Mouse (Mus musculus) lung, embryonic 15.5 days (tissue): ENCODE results near the gene Ntrk2. TPM values are rescaled to one million over a fixed set of nuclear protein-coding genes. Genes with fewer than 3 reads are reported as not detected.

Source experiments
- ATAC-seq: fragments of 200-750 bp; cut with Nextera tagmentation; 2 replicates; pipeline ENCODE4 v1.8.0; 2017; ENCODE audit warnings: moderate number of reproducible peaks, borderline replicate concordance; ENCODE audit not compliant: low FRiP score, low TSS enrichment; ENCODE audit errors: extremely low read depth
- H3K27ac ChIP-seq: fragments of 300-500 bp; sonication (generic); 2 replicates; pipeline ENCODE4 v1.5.1; 2015; ENCODE audit warnings: moderate library complexity, mild to moderate bottlenecking, inconsistent platforms
- H3K27me3 ChIP-seq: fragments of 300-500 bp; sonication (generic); 2 replicates; pipeline ENCODE4 v1.6.1; 2015; ENCODE audit warnings: inconsistent platforms
- H3K36me3 ChIP-seq: fragments of 300-500 bp; sonication (generic); 2 replicates; pipeline ENCODE4 v1.6.1; 2015; ENCODE audit warnings: inconsistent platforms
- H3K4me1 ChIP-seq: fragments of 300-500 bp; sonication (generic); 2 replicates; pipeline ENCODE4 v1.6.1; 2015; ENCODE audit warnings: inconsistent platforms
- H3K4me2 ChIP-seq: fragments of 300-500 bp; sonication (generic); 2 replicates; pipeline ENCODE4 v1.6.1; 2015; ENCODE audit warnings: inconsistent platforms, mild to moderate bottlenecking, moderate library complexity
- H3K4me3 ChIP-seq: fragments of 300-500 bp; sonication (generic); 2 replicates; pipeline ENCODE4 v1.5.1; 2015; ENCODE audit warnings: mild to moderate bottlenecking, inconsistent platforms
- H3K9ac ChIP-seq: fragments of 300-500 bp; sonication (generic); 2 replicates; pipeline ENCODE4 v1.6.1; 2015; ENCODE audit warnings: inconsistent platforms
- H3K9me3 ChIP-seq: fragments of 300-500 bp; sonication (generic); 2 replicates; pipeline ENCODE4 v1.6.1; 2016; ENCODE audit warnings: inconsistent platforms
- WGBS: fragments of 180-500 bp; shearing (Covaris S2); methylation state at CpG from one replicate; pipeline ENCODE4 v1.1.7; 2015; 5-methylcytosine and 5-hydroxymethylcytosine counted together
- polyA plus RNA-seq: library from polyadenylated mRNA; unstranded; fragments of >200 nt; fragmentation: Nextera tagmentation; extraction: Ambion mirVana; gene quantifications from 2 replicates; pipeline ENCODE4 v1.2.1, GENCODE M21; 2015

Gene Ntrk2
- polyA plus RNA-seq, 1 experiment from 2014 or later: 3.8 TPM

DNA sequence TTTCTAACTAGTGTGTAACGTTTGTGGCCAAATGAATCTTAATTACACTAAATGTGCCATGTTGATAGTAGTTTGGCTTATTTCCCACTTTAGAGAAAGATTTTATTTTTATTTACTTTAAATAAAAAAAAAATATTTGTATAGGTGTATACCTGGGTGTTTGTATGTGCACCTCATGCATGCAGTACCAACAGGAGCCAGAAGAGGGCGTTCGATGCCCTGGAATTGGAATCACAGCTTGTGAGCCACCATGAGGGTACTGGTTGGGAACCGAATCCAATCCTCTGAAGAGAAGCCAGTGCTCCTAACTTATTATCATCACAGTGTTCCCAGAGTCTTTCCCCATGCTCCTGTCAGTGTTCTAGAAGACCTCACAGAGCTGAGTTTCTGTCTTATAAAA lies 42.2 kb downstream of the Ntrk2 start:
- no peaks in the 10 kb centered on the region for H3K36me3 ChIP-seq
- H3K4me2 ChIP-seq: no peak overlapping the region
- no peak overlapping the region for H3K9ac ChIP-seq
- ATAC-seq: no peak
- no peak overlapping the region for H3K4me3 ChIP-seq
- no peaks in the 10 kb centered on the region for H3K27me3 ChIP-seq
- H3K27ac ChIP-seq: no peak overlapping the region
- no peaks in the 10 kb centered on the region for H3K9me3 ChIP-seq
- H3K4me1 ChIP-seq: no peaks in the 10 kb centered on the region
- WGBS: 87% methylated on average over 4 of the region's 4 CpGs

DNA sequence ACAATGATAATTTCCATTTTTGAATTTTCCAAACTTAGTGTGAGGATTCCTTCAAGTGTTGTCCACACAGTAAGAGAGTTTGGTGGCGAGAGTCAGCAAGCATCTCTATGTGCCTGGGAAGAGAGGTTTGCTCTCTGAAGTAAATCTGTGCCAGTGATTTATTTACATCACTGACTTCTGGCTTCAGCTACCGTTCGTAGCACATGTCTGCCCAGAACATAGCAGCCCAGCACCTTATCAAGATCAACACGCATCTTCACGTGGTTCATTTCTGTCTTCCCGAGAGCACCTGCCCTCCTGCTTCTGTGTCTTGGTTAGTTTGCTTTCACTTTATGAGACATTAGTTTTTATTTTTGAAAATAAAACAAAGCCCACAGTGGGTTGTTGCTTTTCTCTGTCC lies 47.3 kb downstream of the Ntrk2 start:
- H3K9me3 ChIP-seq: no peaks in the 10 kb centered on the region
- no peaks in the 10 kb centered on the region for H3K36me3 ChIP-seq
- no peak overlapping the region for H3K4me3 ChIP-seq
- ATAC-seq: no peak
- H3K27me3 ChIP-seq: no peaks in the 10 kb centered on the region
- H3K4me2 ChIP-seq: no peak overlapping the region
- no peaks in the 10 kb centered on the region for H3K4me1 ChIP-seq
- WGBS: 60% methylated on average over 6 of the region's 6 CpGs
- H3K27ac ChIP-seq: no peak overlapping the region
- H3K9ac ChIP-seq: no peak overlapping the region

DNA sequence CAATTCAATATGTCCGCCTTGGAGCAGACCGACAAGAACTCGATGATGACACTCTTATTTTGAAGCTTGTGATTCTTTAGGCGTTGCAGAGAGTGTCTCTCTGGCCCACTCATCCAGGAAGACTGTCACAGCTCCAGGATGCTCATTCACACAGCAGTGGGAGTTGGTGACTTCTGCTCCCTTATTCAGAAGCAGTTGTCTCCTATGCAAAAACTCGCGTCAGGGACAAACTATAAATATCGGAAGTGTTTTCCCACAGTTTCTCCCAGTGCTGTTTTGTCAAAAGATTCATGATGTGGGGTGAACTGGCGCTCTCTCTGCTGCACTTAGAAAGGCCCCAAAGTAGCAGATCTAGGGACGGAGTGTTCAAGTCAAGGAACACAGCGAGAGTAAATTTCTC lies 59.9 kb downstream of the Ntrk2 start:
- no peaks in the 10 kb centered on the region for H3K27me3 ChIP-seq
- no peaks in the 10 kb centered on the region for H3K9me3 ChIP-seq
- no peaks in the 10 kb centered on the region for H3K36me3 ChIP-seq
- no peaks in the 10 kb centered on the region for H3K4me1 ChIP-seq
- H3K9ac ChIP-seq: no peak overlapping the region
- ATAC-seq: no peak
- H3K4me2 ChIP-seq: no peak overlapping the region
- no peak overlapping the region for H3K4me3 ChIP-seq
- WGBS: 86% methylated on average over 10 of the region's 10 CpGs
- H3K27ac ChIP-seq: no peak overlapping the region

DNA sequence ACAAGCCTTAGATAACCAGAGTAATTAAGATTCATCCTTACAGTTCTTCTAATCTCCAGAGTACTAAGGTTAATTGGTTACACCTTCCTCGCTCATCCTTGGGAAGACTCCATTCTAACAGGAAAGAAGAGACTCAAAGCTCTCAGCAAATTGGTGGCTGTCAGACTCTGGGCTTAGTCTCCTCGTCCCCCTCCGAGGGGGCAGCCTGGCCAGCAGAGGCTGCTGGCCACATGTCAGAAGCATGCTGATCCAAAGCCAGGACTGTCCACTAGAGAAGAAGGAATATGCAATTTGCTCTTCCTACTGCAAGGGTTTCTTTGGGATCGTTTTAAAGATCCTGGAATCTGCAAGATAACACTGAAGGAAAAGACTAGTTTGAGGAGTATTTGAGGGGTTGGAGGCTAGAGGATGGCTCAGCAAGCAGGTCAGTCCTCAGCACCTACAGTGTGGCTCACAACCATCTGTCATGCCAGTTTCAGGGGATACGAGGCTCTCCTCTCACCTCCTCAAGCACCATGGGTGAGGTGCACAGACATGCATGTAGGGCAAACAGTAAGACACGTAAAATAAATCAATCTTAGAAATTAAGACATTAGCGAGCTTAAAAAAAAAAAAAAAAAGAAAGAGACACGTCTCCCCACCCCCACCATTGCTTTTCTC lies 60.5 kb downstream of the Ntrk2 start:
- no peak overlapping the region for H3K9ac ChIP-seq
- WGBS: 67% methylated on average over 8 of the region's 8 CpGs
- no peaks in the 10 kb centered on the region for H3K27me3 ChIP-seq
- H3K4me1 ChIP-seq: no peaks in the 10 kb centered on the region
- no peaks in the 10 kb centered on the region for H3K36me3 ChIP-seq
- no peak overlapping the region for H3K4me3 ChIP-seq
- no peak overlapping the region for H3K27ac ChIP-seq
- ATAC-seq: no peak
- no peak overlapping the region for H3K4me2 ChIP-seq
- no peaks in the 10 kb centered on the region for H3K9me3 ChIP-seq

DNA sequence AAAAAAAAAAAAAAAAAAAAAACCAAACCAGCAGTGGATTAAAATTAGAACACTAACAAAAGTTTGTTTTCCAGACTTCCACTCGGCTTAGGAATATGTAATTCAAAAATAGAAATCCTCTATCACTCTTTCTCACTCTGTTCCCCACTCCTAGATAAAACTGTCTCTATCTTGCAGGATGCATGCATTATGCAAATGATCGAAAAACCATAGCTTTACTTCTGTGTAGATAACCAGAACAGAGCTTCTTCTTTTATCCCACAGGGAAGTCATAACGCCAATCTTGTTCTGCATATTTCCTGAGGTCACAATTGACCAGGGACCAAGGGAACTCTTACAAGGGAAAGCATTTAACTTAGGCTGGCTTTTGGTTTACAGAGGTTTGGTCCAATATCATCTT lies 76.1 kb downstream of the Ntrk2 start:
- no peaks in the 10 kb centered on the region for H3K36me3 ChIP-seq
- no peak overlapping the region for H3K4me3 ChIP-seq
- no peaks in the 10 kb centered on the region for H3K9me3 ChIP-seq
- ATAC-seq: no peak
- H3K27ac ChIP-seq: no peak overlapping the region
- no peak overlapping the region for H3K4me2 ChIP-seq
- no peak overlapping the region for H3K9ac ChIP-seq
- H3K4me1 ChIP-seq: no peaks in the 10 kb centered on the region
- H3K27me3 ChIP-seq: no peaks in the 10 kb centered on the region
- 69% methylated on average over 3 of the region's 3 CpGs for WGBS

DNA sequence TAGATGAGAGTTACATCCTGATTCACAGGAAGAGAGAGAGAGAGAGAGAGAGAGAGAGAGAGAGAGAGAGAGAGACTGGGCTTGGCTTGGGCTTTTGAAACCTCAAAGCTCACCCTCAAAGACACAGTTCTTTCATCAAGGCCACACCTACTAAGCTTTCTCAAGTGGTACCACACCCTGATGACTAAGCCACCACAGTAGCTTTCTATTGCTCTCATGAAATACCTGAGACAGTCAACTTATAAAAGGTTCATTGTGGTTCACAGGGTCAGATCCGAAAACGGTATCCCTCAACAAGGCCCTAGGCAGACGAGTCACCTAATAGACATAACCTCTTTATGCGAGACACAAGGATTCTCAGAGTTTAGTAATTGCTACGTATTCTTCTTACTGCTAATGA lies 76.5 kb downstream of the Ntrk2 start:
- Histone ChIP-seq H3K27ac (no peak overlapping the region), H3K9me3 (no peaks in the 10 kb centered on the region), H3K9ac (no peak overlapping the region), H3K4me3 (no peak overlapping the region), H3K4me2 (no peak overlapping the region), H3K27me3 (no peaks in the 10 kb centered on the region), H3K4me1 (no peaks in the 10 kb centered on the region), H3K36me3 (no peaks in the 10 kb centered on the region)
- no peak for ATAC-seq
- 80% methylated on average over 5 of the region's 5 CpGs for WGBS

DNA sequence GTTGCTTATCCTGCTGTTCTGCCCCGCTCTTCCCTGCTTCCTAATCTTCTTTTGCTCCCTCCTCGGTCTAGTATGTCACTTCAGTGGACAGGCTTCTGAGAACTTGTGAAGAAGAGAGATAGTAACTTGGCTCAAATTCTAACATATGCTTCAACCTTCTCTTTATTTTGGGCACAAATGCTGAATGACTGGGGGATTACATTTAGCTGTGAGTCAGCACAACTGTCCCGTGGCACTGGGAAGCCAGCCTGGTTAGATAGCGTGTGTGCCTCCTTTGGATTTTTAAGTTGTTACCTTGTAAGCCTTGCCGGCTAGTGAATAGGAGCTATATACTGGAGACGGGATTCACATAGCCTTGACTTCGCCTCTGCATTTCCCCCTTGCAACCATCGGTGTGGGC lies 79.7 kb downstream of the Ntrk2 start:
- H3K4me2 ChIP-seq: no peak overlapping the region
- H3K27ac ChIP-seq: no peak overlapping the region
- no peaks in the 10 kb centered on the region for H3K36me3 ChIP-seq
- no peaks in the 10 kb centered on the region for H3K27me3 ChIP-seq
- no peak overlapping the region for H3K4me3 ChIP-seq
- WGBS: 76% methylated on average over 8 of the region's 8 CpGs
- no peaks in the 10 kb centered on the region for H3K9me3 ChIP-seq
- no peak overlapping the region for H3K9ac ChIP-seq
- no peak for ATAC-seq
- H3K4me1 ChIP-seq: no peaks in the 10 kb centered on the region

DNA sequence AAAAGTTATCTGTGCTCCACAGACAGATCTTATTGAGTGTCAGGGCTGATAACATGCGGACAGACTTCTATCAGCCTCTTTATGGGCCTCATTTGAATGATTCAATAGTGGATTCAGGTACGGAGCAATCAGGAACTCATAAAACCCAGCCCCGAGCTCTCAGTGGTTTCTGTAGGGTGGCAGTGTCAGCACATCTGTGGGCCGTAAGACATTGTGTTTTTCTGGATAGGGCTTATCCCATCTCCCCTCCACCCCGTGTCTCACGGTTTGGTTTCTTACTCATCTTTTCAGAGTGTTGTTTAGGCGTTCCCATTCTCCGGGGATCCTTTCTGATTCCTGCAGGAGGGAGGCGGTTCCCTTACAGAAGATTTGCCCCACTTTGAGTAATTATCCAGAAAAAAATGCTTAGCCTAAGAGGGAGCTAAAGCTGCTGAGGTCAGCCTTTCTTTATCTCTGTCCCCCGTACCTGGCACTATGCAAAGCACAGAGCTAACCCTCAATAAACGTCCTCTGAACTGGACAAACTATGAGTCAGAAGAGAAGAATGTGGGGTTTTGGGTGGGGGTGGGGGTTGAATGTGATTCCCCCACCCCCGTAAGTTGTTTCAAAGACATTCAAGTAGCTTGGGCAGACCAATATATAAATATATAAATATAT lies 90.0 kb downstream of the Ntrk2 start:
- Histone ChIP-seq H3K4me1 (no peaks in the 10 kb centered on the region), H3K9me3 (no peaks in the 10 kb centered on the region), H3K27ac (no peak overlapping the region), H3K36me3 (no peaks in the 10 kb centered on the region), H3K9ac (no peak overlapping the region), H3K4me3 (no peak overlapping the region), H3K27me3 (no peaks in the 10 kb centered on the region), H3K4me2 (no peak overlapping the region)
- 64% methylated on average over 12 of the region's 12 CpGs for WGBS
- ATAC-seq: no peak

DNA sequence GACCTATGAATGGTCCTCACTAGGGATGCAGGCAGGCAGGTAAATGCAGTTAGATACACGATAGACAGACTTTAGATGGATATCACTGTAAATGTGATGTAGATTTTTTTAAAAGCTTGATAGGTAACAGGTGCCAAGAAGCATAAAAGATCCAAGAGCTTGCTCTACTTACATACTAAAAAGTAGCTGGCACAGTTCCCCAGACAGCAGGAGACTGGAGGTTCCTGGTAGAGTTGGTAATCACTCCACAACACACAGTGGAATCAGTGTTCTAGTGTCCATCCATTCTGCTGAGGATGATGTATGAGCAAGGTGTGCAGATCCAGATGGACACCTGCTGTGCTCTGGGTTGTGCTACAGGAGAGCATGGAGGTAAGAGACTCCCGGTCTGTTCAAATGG lies 93.0 kb downstream of the Ntrk2 start:
- Histone ChIP-seq H3K36me3 (no peaks in the 10 kb centered on the region), H3K9me3 (no peaks in the 10 kb centered on the region), H3K4me2 (no peak overlapping the region), H3K9ac (no peak overlapping the region), H3K27me3 (no peaks in the 10 kb centered on the region), H3K27ac (no peak overlapping the region), H3K4me1 (no peaks in the 10 kb centered on the region), H3K4me3 (no peak overlapping the region)
- WGBS: 76% methylated on average over 2 of the region's 2 CpGs
- no peak for ATAC-seq

DNA sequence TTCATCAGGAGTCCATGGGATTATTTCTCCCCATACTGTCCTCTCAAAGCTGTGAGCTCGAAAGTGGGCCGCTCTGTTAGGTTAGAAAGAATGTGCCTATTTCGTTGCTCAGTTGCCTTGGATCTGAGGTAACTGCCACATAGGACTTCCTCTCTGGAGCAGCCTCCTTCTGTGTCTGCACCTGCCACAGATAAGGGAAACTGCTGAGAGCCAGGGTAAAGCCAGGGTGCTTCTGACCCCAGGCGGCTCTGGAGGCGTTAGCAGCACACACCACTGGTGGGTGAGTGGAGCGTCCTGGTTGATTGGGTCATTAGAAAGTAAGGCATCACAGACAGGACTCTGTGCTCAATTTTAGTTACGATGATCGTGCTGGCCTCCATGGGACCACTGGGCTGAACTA lies 95.9 kb downstream of the Ntrk2 start:
- no peak overlapping the region for H3K4me3 ChIP-seq
- H3K4me1 ChIP-seq: no peaks in the 10 kb centered on the region
- WGBS: 69% methylated on average over 8 of the region's 8 CpGs
- H3K9ac ChIP-seq: no peak overlapping the region
- H3K27me3 ChIP-seq: no peaks in the 10 kb centered on the region
- H3K27ac ChIP-seq: no peak overlapping the region
- H3K36me3 ChIP-seq: no peaks in the 10 kb centered on the region
- H3K9me3 ChIP-seq: no peaks in the 10 kb centered on the region
- no peak for ATAC-seq
- H3K4me2 ChIP-seq: no peak overlapping the region

DNA sequence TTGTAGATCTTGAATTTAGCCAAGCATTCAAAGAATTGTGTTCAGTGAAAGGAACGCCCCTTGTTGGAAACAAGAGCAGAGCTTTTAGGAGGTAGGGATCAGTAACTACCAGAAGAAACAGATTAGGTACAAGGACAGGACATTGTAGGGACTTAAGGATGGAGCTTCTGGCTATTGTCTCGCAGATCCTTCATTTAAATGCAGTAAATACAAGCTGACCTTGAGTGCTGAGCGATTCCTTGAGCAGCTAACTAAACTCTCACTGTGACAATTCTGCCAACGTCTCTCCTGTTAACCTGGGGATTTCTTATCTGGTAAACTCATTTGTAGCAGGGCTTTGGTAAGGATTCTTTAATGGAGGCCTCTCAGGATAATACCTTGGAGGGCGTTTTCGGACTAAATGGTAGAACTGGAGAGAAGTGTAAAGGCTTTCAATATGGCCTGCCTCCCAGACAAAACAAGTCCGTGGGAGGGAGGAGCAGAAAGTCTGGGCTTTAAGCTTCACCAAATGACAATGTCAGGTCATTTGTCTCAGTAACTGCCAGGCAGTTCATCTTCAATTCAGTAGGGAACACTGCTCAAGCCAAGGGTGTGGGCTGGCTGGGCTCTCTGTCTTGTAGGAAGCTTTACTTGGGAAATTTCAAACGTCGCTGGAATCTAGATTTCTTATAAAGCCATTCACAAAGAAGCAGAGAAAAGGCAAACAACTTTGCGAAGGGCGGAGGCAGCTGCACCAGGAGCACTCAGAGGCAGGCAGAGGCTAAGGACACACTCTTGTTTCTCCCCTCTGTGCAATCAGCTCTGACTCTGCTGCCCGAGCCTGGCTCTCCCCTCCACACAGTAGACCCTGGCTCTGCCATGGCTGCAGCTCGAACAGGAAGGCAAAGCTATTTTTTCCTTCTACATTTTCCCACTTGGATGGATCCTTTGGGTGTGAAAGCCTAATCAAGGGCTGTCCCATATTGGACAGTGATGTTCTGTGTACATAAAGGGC lies 98.7 kb downstream of the Ntrk2 start:
- Histone ChIP-seq H3K27me3 (no peaks in the 10 kb centered on the region), H3K9me3 (no peaks in the 10 kb centered on the region), H3K9ac (no peak overlapping the region), H3K36me3 (no peaks in the 10 kb centered on the region), H3K4me3 (no peak overlapping the region), H3K4me1 (no peaks in the 10 kb centered on the region), H3K4me2 (no peak overlapping the region), H3K27ac (no peak overlapping the region)
- no peak for ATAC-seq
- 48% methylated on average over 13 of the region's 13 CpGs for WGBS

DNA sequence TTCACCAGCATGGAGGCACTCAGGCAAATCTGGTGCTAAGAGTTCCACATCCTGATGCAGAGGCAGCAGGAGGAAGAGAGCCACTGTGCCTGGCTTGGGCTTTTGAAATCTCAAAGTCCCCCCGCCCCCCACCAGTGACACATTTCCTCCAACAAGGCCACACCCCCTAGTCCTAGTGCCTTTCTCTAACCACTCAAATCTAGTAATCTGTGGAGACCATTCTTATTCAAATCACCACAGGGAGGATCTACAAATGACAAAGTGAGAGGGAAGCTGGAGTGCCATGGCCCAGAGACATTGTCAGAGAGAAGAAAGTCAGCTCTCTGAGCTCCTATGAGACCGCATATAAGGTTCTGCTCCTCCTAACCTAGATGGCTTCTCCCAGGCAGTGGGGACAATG lies 105.6 kb downstream of the Ntrk2 start:
- H3K9me3 ChIP-seq: no peaks in the 10 kb centered on the region
- H3K9ac ChIP-seq: no peak overlapping the region
- no peak for ATAC-seq
- H3K4me3 ChIP-seq: no peak overlapping the region
- no peak overlapping the region for H3K27ac ChIP-seq
- H3K4me2 ChIP-seq: no peak overlapping the region
- H3K4me1 ChIP-seq: no peaks in the 10 kb centered on the region
- no peaks in the 10 kb centered on the region for H3K36me3 ChIP-seq
- H3K27me3 ChIP-seq: no peaks in the 10 kb centered on the region
- 93% methylated on average over 2 of the region's 2 CpGs for WGBS
